Mouse (Mus musculus) MEL (cell line): ENCODE measurements at regions not wholly inside any gene's neighbourhood (a gene's known extent, or its start where the extent isn't known, plus 50 kb on each side); places are given as distances from the start of the nearest gene placed in this dataset.

Experiments used
- BHLHE40 ChIP-seq: IDR thresholded peaks from 2 replicates; pipeline ENCODE4 v1.6.1; 2012; ENCODE audit warnings: low read depth, mild to moderate bottlenecking, inconsistent platforms, low read length, improper control_type of control experiment, borderline replicate concordance
- CHD1 ChIP-seq: IDR thresholded peaks from 2 replicates; pipeline ENCODE4 v1.6.1; 2012; ENCODE audit warnings: low read depth, mild to moderate bottlenecking, inconsistent platforms, low read length, improper control_type of control experiment
- CTCF ChIP-seq, 3 experiments: IDR thresholded peaks in 2 of 3; conservative IDR thresholded peaks in 1 of 3; 2 replicates each; pipeline ENCODE4 v1.5.1; 2011 to 2012; ENCODE audit warnings: low read length in 3 of 3, low read depth in 2 of 3, mild to moderate bottlenecking in 2 of 3, improper control_type of control experiment in 1 of 3, inconsistent platforms in 1 of 3, mixed read lengths in 1 of 3, moderate library complexity in 1 of 3; ENCODE audit not compliant: control insufficient read depth in 1 of 3, insufficient read depth in 1 of 3, poor library complexity in 1 of 3, severe bottlenecking in 1 of 3
- HCFC1 ChIP-seq: IDR thresholded peaks from 2 replicates; pipeline ENCODE4 v1.6.1; 2012; ENCODE audit warnings: low read depth, mild to moderate bottlenecking, inconsistent platforms, low read length, improper control_type of control experiment, moderate library complexity
- KAT2A ChIP-seq: conservative IDR thresholded peaks from 2 replicates; pipeline ENCODE4 v1.6.1; 2012; ENCODE audit warnings: low read depth, low read length, improper control_type of control experiment, inconsistent platforms
- MAFK ChIP-seq: IDR thresholded peaks from 2 replicates; pipeline ENCODE4 v1.6.1; 2011; ENCODE audit warnings: low read depth, mild to moderate bottlenecking, low read length, improper control_type of control experiment, borderline replicate concordance
- MAX ChIP-seq: IDR thresholded peaks from 2 replicates; pipeline ENCODE4 v1.6.1; 2011; ENCODE audit warnings: low read length, improper control_type of control experiment
- MEF2A ChIP-seq: IDR thresholded peaks from 2 replicates; pipeline ENCODE4 v1.6.1; 2014; ENCODE audit warnings: low read depth, mild to moderate bottlenecking, inconsistent platforms, low read length, improper control_type of control experiment; ENCODE audit not compliant: poor library complexity, insufficient replicate concordance, severe bottlenecking; ENCODE audit errors: extremely low read depth
- NELFE ChIP-seq: IDR thresholded peaks from 2 replicates; pipeline ENCODE4 v1.6.1; 2011; ENCODE audit warnings: low read depth, low read length, improper control_type of control experiment
- POLR2A ChIP-seq, 2 experiments: IDR thresholded peaks; 2 replicates each; pipeline ENCODE4 v1.6.1; 2011 to 2012; ENCODE audit warnings: low read length in 2 of 2, mild to moderate bottlenecking in 2 of 2, control low read depth in 1 of 2, improper control_type of control experiment in 1 of 2, low read depth in 1 of 2, moderate library complexity in 1 of 2; ENCODE audit not compliant: control insufficient read depth in 1 of 2, insufficient read depth in 1 of 2, poor library complexity in 1 of 2
- TBP ChIP-seq: IDR thresholded peaks from 2 replicates; pipeline ENCODE4 v1.8.0; 2011; ENCODE audit warnings: low read depth, low read length, improper control_type of control experiment
- TCF12 ChIP-seq: IDR thresholded peaks from 2 replicates; pipeline ENCODE4 v1.6.1; 2014; ENCODE audit warnings: low read depth, mild to moderate bottlenecking, inconsistent platforms, low read length, improper control_type of control experiment, moderate library complexity
- ZNF384 ChIP-seq: IDR thresholded peaks from 2 replicates; pipeline ENCODE4 v1.6.1; 2012; ENCODE audit warnings: low read depth, mild to moderate bottlenecking, inconsistent platforms, low read length, improper control_type of control experiment

GRCm38 (mm10) chr9:71018206-71018605, 66.2 kb upstream of the Lipc start:
- no peak for TF ChIP-seq TCF12
- TF ChIP-seq BHLHE40 = no peak
- no peak for TF ChIP-seq MAFK
- no peak for TF ChIP-seq NELFE
- no peak for TF ChIP-seq MAX
- TF ChIP-seq TBP = no peak
- TF ChIP-seq HCFC1 = no peak
- TF ChIP-seq CTCF (IDR thresholded peaks at IDR 0.05 in 2 of 3, conservative IDR thresholded peaks at IDR 0.05 in 1 of 3; ENCODE audit: control insufficient read depth in 1 of 3, insufficient read depth in 1 of 3, low read depth in 2 of 3, low read length in 3 of 3, poor library complexity in 1 of 3, severe bottlenecking in 1 of 3) = no peak
- TF ChIP-seq KAT2A = no peak
- no peak for TF ChIP-seq MEF2A
- TF ChIP-seq ZNF384 = no peak
- TF ChIP-seq POLR2A (IDR thresholded peaks at IDR 0.05; ENCODE audit: control insufficient read depth in 1 of 2, insufficient read depth in 1 of 2, low read depth in 1 of 2, low read length in 2 of 2, poor library complexity in 1 of 2) = no peak
- TF ChIP-seq CHD1 = no peak
